Mouse (Mus musculus): ENCODE measurements around the gene Pdcd4.

The Pdcd4 gene

DNA sequence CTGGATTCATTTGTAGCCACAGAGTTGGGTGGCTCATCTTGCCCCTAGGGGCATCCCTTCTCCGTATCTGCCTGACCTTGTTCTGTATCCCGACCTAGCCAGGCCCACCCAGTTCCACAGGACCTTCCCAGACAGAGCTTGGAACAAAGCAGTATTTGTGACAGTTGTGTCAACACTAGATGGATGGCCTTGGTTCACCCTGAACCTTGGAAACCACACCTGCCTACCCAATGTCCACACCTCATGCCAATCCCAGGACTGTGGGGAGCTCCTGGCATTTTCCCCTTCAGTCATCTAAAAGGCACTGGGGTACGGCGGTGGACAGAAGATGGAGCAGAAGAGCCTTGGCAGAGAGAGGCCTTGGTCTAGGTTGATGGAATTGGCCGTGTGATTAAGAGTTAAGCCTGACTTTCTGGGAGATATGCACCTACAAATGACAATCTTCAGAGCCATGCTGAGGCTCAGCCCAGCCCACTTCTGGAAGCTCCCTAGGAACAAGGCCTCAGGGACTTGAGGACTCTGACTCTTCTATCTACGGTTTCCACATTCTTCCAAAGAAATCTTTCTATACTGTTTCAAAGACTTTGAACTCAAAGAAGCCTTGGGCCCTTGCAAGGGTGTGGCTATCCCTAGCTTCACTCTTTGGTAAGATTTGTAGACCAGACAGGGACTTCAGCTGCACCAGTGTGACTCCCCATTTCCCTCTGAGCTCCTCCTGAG, 18.9 kb upstream of the Pdcd4 start:
- peak; percentile 82 for DNase-seq

GRCm38 (mm10) chr19:53875246-53875645, 16.8 kb upstream of the Pdcd4 start:
- no peak for DNase-seq

GRCm38 (mm10) chr19:53877779-53878178, 14.3 kb upstream of the Pdcd4 start:
- peak; percentile 64 for DNase-seq

DNA sequence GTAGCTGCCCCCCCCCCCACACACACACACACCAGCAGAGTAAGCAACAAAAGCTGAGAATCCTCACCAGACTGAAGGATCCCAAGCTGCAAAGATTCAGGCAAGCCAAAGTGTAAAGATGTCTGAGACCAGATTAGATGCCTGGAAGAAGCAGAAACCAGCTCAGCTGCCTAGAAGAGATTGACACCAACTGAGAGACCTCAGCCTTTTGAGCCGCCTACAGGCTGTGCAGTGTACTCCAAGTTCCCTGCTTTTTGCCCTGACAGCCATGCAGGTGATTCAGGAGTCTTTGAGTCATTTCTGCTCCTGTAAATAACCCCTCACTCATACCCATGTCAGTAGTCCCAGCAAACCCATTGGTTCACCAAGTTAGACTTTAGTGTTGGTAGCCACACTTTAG, 11.6 kb upstream of the Pdcd4 start:
- DNase-seq: peak; percentile 57

DNA sequence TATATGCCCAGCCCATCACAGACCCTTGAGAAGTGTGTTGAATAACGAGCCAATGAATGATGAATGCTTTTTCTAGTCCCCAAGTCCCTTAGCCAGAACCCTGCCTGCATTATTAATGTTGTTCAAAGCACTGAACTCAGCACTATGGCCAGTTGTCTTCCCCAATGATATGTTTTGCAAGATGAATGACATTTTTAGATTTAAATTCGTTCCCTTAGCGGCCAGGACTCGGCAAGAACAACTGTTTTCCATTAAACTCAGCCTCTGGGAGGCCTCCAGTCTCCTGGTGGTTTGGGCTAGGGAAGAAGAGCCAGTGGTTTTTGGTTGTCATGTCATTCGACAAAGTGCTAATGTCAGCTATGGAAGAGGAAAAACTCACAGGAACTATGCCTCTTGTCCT, 10.2 kb upstream of the Pdcd4 start:
- no peak for DNase-seq

DNA sequence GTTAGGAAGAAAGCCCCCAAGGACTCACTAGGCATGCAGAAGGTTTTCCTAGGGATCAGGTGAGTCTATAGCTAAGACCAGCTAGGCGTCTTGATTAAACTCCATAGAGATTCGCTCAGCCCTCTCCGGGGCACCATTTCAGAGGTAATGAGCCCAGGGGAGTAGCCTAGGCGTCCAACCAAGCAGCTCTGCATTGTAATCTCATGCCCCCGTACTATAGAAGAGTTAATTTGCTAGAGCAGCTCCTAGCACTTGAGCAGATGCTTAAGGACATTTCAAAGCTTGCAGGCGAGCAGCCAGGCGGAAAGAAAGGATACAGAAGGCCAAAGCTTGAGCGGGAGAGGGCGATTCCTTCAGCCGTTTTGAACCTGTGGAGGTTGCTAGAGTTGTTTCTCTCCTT, 6.6 kb upstream of the Pdcd4 start:
- DNase-seq: peak; percentile 46

DNA sequence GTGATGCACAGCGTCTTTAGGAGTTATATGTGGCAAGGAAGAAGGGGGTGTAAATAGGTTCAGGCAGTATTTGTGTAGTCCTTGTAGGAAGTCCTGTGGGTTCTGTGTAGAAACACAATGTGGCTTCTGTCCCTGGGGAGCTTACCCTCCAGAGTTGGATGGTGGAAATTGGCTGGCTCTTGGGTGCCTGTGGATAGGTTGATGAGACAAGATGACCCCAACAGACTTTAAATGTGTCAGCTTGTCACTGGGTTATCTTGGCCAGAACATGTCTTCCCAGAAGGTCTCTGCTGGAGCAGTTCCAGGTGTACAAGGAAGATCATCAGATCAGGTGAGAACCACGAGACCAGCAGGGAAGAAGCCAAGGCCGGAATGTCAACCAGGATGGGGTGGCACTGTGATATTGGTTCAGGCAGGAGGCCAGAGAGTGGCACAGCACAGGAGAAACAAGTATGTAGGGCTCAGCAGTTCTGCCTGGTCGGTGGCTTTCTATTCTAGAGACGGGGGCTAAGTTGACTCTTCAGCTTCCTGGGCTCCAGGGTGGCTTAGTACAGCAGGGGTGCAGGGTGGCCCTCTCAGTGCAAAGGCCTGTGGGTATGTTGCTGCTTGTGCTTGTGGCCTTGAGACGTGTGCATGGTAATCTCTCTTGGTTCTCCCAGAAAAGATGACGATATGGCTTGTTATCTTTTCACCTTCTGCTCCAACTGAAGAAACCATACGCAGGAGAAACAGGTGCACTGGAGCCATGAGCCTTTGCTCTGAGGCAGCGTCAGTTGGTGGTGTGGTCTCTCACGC, 5.3 kb upstream of the Pdcd4 start:
- DNase-seq: peak; percentile 88

DNA sequence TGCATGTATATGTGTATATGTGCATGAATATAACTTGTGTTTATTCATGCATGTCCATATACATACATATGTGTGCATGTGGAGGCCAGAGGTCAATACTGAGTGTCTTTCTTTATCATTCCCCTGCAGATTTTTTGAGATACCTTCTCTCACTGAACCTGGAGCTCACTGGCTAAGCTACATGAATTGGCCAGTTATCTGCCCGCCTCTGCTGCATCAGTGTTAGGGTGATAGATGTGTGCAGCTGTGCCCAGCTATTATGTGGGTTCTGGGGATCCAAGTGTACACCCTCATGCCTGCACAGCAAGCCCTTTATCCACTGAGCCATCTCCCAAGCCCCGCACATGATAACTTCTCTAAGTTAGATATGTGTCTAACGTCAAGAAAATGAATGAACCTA, 4.2 kb upstream of the Pdcd4 start:
- peak; percentile 43 for DNase-seq

DNA sequence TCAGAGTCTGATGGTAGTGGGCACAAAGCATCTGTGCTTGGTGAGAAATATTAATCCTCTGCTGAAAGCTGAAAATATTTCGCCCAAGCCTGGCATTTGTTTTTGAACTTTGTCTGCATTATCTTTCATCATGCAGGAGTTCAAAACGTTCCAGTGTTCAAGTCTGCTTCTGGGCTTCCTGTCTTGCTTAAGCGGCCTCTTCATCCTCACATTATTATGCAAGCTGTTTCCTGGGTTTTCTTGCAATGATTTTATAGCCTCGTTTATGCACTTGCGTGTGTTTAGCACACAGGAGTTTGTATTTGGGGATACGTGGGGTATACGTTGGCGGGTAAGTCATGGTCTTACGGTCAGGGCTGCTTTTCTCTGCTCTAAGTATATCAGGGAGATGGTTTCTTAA, 3.7 kb upstream of the Pdcd4 start:
- no peak for DNase-seq

- DNase-seq: no peak
Measured at GRCm38 (mm10) chr19:53889555-53889954, 2.5 kb upstream of the Pdcd4 start.

- peak; percentile 87 for DNase-seq
Measured at GRCm38 (mm10) chr19:53890274-53890673, 1.8 kb upstream of the Pdcd4 start.

GRCm38 (mm10) chr19:53890781-53891251, 1.2 kb upstream of the Pdcd4 start:
- DNase-seq: peak; percentile 97

- DNase-seq: peak; percentile 80
Measured at GRCm38 (mm10) chr19:53891569-53891968, 462 bp upstream of the Pdcd4 start.

- DNase-seq: peak; percentile 85
Measured at GRCm38 (mm10) chr19:53892838-53893359, 868 bp downstream of the Pdcd4 start.

GRCm38 (mm10) chr19:53893711-53894171, 1.7 kb downstream of the Pdcd4 start:
- peak; percentile 98 for DNase-seq

DNA sequence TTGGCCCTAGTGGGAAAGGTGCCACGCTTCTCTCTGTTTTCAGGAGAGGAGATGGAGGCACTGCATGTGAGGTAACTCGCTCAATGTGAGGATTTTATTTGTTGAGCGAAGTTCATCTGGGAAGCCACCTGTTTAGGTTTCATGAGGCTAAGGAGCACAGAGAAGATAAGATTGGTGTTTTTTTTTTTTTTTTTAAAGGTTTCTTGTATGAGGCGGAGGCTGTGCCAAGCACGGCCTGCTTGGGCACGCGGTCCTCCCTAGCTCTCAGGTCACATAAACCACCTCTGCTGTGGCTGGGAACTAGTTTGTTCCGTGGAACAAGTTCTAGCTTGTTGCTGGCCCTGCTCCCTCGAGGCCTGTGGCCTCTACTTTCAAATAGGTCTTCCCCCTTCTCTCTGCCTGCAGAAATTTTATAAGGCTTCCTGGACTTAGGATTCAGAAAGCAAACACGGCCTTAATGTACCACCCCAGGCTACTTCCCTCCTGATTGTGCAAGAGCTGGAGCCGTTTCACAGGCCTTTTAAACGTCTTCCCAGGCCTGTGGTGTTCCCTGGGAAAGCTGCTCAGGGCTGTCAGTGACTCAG, 2.6 kb downstream of the Pdcd4 start:
- DNase-seq: peak; percentile 97

DNA sequence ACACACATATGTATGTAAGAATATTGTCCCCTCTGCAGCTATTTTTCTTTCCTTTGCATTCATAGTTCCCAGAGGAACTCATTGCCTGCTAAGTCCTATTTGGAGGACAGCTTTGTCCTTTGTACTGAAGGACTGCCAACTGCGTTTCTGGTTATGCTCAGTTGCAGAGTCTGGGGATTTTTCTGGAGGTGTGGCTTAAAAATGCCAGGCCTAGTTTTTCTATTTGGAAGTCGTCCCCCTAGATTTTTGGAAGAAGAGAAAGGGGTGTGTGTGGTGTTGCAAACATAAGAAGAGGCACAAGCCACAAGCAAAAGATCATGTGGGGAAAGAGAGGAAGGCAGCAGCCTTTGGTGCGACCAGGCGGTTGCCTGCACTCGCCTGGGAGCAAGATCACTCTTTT, 6.0 kb downstream of the Pdcd4 start:
- peak; percentile 92 for DNase-seq

- DNase-seq: peak; percentile 97
Measured at GRCm38 (mm10) chr19:53898498-53898897, 6.5 kb downstream of the Pdcd4 start.

- DNase-seq: peak; percentile 86
Measured at GRCm38 (mm10) chr19:53898970-53899900, 7.2 kb downstream of the Pdcd4 start.

GRCm38 (mm10) chr19:53899941-53900610, 8.0 kb downstream of the Pdcd4 start:
- DNase-seq: peak; percentile 87

GRCm38 (mm10) chr19:53901931-53902738, 10.1 kb downstream of the Pdcd4 start:
- DNase-seq: peak; percentile 92

Data from heart, adult 11 months (tissue).